Mouse (Mus musculus): ENCODE data around the gene Herc2.

Gene Herc2

GRCm38 (mm10) chr7:56203286-56203685 is 153.3 kb downstream of the Herc2 start:
- no peak for DNase-seq

DNA sequence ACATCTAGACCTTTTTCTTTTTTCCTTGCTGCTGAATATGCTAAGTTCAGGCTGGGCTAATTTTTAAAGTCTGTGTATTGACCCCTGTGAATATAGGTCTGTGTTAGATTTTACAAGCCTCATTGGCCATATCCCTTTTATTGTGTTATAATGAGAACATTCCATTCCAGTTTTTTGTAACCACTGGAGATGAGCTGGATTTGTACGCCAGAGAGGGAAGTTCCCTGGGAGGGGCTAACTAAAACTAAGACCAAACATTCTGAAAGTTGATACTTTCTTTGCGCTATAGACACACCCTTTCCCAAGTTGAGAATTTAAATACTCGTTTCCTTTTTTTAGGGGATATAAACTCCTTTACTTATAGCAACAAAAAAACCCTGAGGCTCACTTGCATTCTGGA is 154.9 kb downstream of the Herc2 start:
- no peak for DNase-seq

DNA sequence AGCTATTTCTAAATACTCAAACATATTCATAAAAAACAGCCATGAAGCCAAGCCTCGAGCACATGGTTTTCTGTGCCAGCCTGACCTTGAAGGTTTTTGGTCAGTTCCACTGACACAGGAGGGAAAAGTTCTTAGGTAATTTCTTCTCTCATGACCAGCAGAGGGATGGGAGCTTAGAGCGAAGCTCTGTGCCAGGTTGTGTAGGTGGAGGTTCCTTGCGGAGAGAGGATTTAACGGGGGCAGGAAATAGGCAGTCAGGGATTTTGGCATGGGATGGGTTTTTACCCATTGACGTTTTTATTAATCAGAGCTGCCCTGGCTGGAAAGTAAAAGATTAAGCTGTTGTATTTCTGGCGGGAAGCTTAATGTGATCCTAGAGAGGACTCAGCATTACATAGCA is 170.8 kb downstream of the Herc2 start:
- no peak for DNase-seq

DNA sequence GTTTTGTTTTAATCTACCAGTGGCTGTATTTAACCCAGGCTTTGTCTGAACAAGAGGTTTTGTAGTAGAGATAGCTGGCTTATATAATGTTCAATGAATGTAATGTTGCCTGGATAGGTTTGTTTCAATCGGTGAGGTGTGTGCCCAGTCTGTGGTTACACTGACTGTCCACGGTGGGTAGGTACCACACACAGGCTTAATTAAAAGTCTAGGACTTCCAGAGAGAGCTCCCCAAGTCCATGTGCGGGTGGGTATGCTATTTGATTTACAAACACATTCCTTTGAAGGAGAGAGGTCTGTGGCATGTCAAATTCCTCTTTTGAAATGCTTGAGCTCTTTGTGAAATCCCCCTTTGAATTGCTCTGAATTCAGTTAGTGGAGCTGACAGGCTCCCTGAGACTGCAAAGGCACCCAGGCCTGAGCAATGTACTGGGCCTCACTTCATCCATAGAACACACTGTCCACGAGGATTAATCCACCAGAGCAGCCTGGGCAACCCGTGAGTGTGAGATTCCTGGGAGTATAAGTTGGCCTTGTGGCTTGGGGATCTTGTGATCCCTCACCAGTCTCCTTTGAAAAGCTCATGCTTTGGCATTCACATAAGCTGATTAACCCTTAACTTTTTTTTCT is 185.9 kb downstream of the Herc2 start:
- no peak for DNase-seq

DNA sequence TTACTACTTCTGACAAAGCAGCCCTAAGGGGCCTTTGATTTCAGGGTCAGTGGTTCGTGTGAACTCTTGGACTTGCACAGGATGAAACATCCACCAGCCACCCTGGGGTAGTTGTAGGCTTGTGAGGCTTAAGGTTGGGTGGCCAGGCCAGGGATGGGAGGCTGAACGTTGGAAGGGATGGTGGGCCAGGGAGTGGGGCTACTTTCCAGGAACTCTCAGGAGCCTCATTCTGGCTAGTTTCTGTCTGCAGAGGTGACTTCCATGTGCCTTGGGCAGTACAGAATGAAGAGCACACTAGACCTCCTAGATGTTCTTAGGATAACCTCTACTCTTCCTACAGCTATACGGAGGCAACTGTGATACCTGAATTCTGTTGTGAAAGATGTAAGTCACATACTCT is 186.6 kb downstream of the Herc2 start:
- no peak for DNase-seq

GRCm38 (mm10) chr7:56239543-56239942 is 189.5 kb downstream of the Herc2 start, which contains the start of gene Oca2:
Oca2 (plus strand) TSS chr7:56239760.
- DNase-seq, result no peak

- DNase-seq, result no peak
Measured at GRCm38 (mm10) chr7:56254568-56254967, 204.6 kb downstream of the Herc2 start.

- no peak for DNase-seq
Measured at GRCm38 (mm10) chr7:56257875-56258441, 208.0 kb downstream of the Herc2 start.

- no peak for DNase-seq
Measured at GRCm38 (mm10) chr7:56277506-56277905, 227.5 kb downstream of the Herc2 start.

Data from thymus, postnatal 36 days (tissue).